Mouse (Mus musculus) intestine, postnatal 0 days (tissue): ENCODE data around the gene Aff4. TPM values are rescaled to one million over a fixed set of nuclear protein-coding genes. Genes with fewer than 3 reads are reported as not detected.
A peak's percentile ranks its signal among the peaks of the same experiment; 100 is the strongest.

ENCODE experiments used
- ATAC-seq: fragments of 200-750 bp; cut with Nextera tagmentation; 2 replicates; pipeline ENCODE4 v1.8.0; 2017; ENCODE audit warnings: mild to moderate bottlenecking, moderate TSS enrichment, moderate library complexity
- H3K27ac ChIP-seq: fragments of 300-500 bp; sonication (generic); 2 replicates; pipeline ENCODE4 v1.5.1; 2014; ENCODE audit warnings: mild to moderate bottlenecking, low read depth, low read length, moderate library complexity
- H3K27me3 ChIP-seq: fragments of 300-500 bp; sonication (generic); replicated peaks from 2 replicates; pipeline ENCODE4 v1.6.1; 2014; ENCODE audit warnings: low read length, mixed read lengths; ENCODE audit not compliant: control insufficient read depth, insufficient read depth
- H3K36me3 ChIP-seq: fragments of 300-500 bp; sonication (generic); 2 replicates; pipeline ENCODE4 v1.6.1; 2014; ENCODE audit warnings: mild to moderate bottlenecking, moderate library complexity; ENCODE audit not compliant: control insufficient read depth, insufficient read depth
- H3K4me1 ChIP-seq: fragments of 300-500 bp; sonication (generic); replicated peaks from 2 replicates; pipeline ENCODE4 v1.6.1; 2014; ENCODE audit warnings: antibody characterized with exemption, low read length, mixed read lengths; ENCODE audit not compliant: control insufficient read depth, insufficient read depth
- H3K4me2 ChIP-seq: fragments of 300-500 bp; sonication (generic); replicated peaks from 2 replicates; pipeline ENCODE4 v1.6.1; 2014; ENCODE audit warnings: low read depth, mild to moderate bottlenecking, moderate library complexity
- H3K4me3 ChIP-seq: fragments of 300-500 bp; sonication (generic); 2 replicates; pipeline ENCODE4 v1.5.1; 2014; ENCODE audit warnings: low read depth, low read length
- H3K9ac ChIP-seq: fragments of 300-500 bp; sonication (generic); 2 replicates; pipeline ENCODE4 v1.6.1; 2014; ENCODE audit warnings: mild to moderate bottlenecking, low read depth, low read length
- H3K9me3 ChIP-seq: fragments of 300-500 bp; sonication (generic); 2 replicates; pipeline ENCODE4 v1.6.1; 2016; ENCODE audit warnings: mixed run types; ENCODE audit not compliant: control insufficient read depth
- CTCF ChIP-seq: sonication (generic); IDR thresholded peaks from 2 replicates; pipeline ENCODE4 v1.5.1; 2016; ENCODE audit warnings: low read depth, mild to moderate bottlenecking, control low read depth, antibody characterized with exemption, moderate library complexity
- WGBS: fragments of 180-500 bp; shearing (Covaris S2); extraction: QIAGEN DNeasy Blood & Tissue Kit; methylation state at CpG from one replicate; pipeline ENCODE4 v1.1.7; 2014; 5-methylcytosine and 5-hydroxymethylcytosine counted together
- polyA plus RNA-seq: library from polyadenylated mRNA; unstranded; fragments of >200 nt; fragmentation: Nextera tagmentation; extraction: Ambion mirVana; gene quantifications from 2 replicates; pipeline ENCODE4 v1.2.1, GENCODE M21; 2015

Gene Aff4
- polyA plus RNA-seq, 1 experiment from 2014 or later: 19.0 TPM

GRCm38 (mm10) chr11:53324512-53324968 lies 26.1 kb upstream of the Aff4 start, which contains the start of gene Zcchc10:
Zcchc10 (plus strand) TSS chr11:53324679.
- H3K4me2 ChIP-seq: peak within 1 kb of the TSS; percentile 86
- peak within 1 kb of the TSS; percentile 71 for H3K4me3 ChIP-seq
- TF ChIP-seq CTCF: no peak
- no peaks in the 10 kb centered on the region for H3K27me3 ChIP-seq
- H3K36me3 ChIP-seq: peaks cover 17% of the 10 kb centered on the region
- peak within 1 kb of the TSS; percentile 79 for H3K9ac ChIP-seq
- H3K4me1 ChIP-seq: no peaks in the 10 kb centered on the region
- under 1% methylated on average over 21 of the region's 21 CpGs for WGBS
- no peaks in the 10 kb centered on the region for H3K9me3 ChIP-seq
- peak within 1 kb of the TSS; percentile 28; the same call in 1 of the 2 replicates for H3K27ac ChIP-seq
- peak; percentile 82 for ATAC-seq

DNA sequence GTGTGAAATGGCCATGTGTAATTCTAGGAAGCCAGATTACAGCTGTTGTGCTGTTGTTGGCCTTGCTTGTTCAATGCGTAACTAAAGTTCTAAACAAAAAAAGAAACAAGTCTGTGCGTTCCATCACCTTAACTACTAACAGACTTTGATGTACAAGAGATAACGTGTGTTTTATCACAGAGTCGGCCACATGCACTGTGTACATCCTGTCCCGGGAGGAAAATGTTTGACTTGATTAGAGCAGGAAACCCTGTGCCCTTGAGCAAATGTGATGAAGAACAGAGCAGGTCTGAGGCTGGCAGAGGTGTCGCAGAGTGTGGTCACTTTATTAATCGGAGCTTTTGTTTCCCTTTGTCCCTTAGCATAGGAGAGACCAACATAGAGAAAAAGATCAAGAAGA lies 20.3 kb upstream of the Aff4 start:
- ATAC-seq: no peak
- Histone ChIP-seq H3K36me3 (peaks cover 46% of the 10 kb centered on the region), H3K4me1 (no peaks in the 10 kb centered on the region), H3K4me3 (no peak overlapping the region), H3K27ac (no peak overlapping the region), H3K4me2 (no peak overlapping the region), H3K9ac (no peak overlapping the region), H3K9me3 (no peaks in the 10 kb centered on the region), H3K27me3 (no peaks in the 10 kb centered on the region)
- no peak for TF ChIP-seq CTCF
- WGBS: 72% methylated on average over 7 of the region's 7 CpGs

DNA sequence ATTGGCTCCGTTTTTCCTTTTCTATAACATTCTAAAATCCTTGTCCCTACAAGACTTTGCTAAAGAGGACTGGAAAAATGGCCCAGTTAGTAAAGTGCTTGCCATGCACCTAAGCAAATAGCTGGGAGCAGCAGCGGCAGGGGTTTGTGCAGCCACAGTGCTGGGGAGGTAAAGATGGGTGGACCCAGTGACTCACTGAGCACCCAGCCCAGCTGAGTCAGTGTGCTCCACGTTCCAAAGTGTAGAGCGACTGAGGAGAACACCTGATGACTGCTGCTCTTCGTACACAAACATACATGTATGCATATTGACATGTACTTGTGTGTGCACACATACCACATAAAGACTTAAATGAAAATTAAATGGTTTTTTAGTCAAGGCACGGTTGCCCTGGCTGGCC lies 19.5 kb upstream of the Aff4 start:
- Histone ChIP-seq H3K9ac (no peak overlapping the region), H3K9me3 (no peaks in the 10 kb centered on the region), H3K36me3 (peaks cover 46% of the 10 kb centered on the region), H3K27ac (no peak overlapping the region), H3K27me3 (no peaks in the 10 kb centered on the region), H3K4me3 (no peak overlapping the region), H3K4me2 (no peak overlapping the region), H3K4me1 (no peaks in the 10 kb centered on the region)
- 80% methylated on average over 6 of the region's 6 CpGs for WGBS
- peak; percentile 54 for ATAC-seq
- TF ChIP-seq CTCF: no peak

GRCm38 (mm10) chr11:53332076-53332680 lies 18.5 kb upstream of the Aff4 start:
- no peak for TF ChIP-seq CTCF
- Histone ChIP-seq H3K9ac (no peak overlapping the region), H3K27ac (no peak overlapping the region), H3K4me2 (no peak overlapping the region), H3K4me1 (no peaks in the 10 kb centered on the region), H3K36me3 (peaks cover 46% of the 10 kb centered on the region), H3K4me3 (no peak overlapping the region), H3K9me3 (no peaks in the 10 kb centered on the region), H3K27me3 (no peaks in the 10 kb centered on the region)
- WGBS: 89% methylated on average over 14 of the region's 14 CpGs
- no peak for ATAC-seq

DNA sequence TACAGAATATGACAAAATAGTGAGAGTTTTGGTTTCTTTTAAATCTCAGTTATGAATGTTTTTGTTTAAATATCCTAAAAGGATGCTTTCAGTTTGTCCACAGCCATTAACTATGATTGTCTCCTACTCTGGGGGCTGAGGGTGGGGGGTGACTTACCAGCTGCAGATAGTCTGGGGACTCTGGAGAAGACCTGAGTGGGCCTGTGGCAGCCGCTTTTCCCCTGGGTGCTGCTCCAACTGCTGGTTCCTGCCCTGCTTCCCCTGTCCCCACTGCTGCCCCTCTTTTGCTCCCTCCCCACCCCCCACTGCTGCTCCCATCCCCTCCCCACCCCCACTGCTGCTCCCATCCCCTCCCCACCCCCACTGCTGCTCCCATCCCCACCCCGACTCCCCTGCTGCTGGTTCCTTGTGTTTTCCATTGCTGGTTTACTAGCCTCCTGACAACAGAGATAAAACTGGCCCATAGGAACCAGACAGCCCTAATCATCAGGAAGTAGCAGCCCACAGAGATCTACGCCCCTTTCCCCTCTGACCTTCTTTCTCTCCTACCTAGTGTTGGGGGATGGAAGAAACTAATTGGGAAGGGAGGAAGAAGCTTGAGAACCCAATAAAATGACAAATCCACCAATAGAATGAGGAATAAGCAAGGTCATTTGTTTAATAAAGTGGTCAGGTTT lies 15.0 kb upstream of the Aff4 start:
- TF ChIP-seq CTCF: no peak
- no peak for ATAC-seq
- Histone ChIP-seq H3K27ac (no peak overlapping the region), H3K4me2 (no peak overlapping the region), H3K9ac (no peak overlapping the region), H3K36me3 (peaks cover 21% of the 10 kb centered on the region; the same call in 1 of the 2 replicates), H3K9me3 (no peaks in the 10 kb centered on the region), H3K27me3 (no peaks in the 10 kb centered on the region), H3K4me1 (no peaks in the 10 kb centered on the region; the same call in 1 of the 2 replicates), H3K4me3 (no peak overlapping the region)
- WGBS: 42% methylated on average over 3 of the region's 3 CpGs

DNA sequence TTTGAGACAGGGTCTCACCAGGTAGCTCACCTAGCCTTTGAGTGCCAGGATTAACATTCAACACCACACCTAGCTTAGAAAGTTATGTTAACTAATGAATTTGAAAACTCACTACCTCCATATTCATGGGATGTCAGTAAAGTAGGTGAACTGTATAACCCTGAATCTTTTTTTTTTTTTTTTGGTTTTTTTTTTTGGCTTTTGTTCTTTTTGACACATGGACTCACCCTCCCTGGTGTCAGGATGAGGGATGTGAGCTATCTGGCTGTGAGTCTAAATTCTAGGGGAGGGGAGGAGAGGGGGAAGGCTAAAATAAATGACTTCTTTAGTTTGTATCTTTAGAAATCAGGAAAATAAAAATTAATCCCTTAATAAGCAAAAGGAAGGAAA lies 14.5 kb upstream of the Aff4 start:
- no peak overlapping the region for H3K9ac ChIP-seq
- no peak overlapping the region for H3K4me2 ChIP-seq
- no peaks in the 10 kb centered on the region; the same call in 1 of the 2 replicates for H3K4me1 ChIP-seq
- H3K9me3 ChIP-seq: no peaks in the 10 kb centered on the region
- no peak overlapping the region for H3K27ac ChIP-seq
- H3K36me3 ChIP-seq: peaks cover 17% of the 10 kb centered on the region; the same call in 1 of the 2 replicates
- TF ChIP-seq CTCF: no peak
- H3K4me3 ChIP-seq: no peak overlapping the region
- no peak for ATAC-seq
- no peaks in the 10 kb centered on the region for H3K27me3 ChIP-seq
